Mouse (Mus musculus): ENCODE results near the gene Dis3. TPM values are rescaled to one million over a fixed set of nuclear protein-coding genes. Genes with fewer than 3 reads are reported as not detected.
"Not testable (repeated sequence)": the region's sequence is repeated elsewhere in the genome, so short reads cannot be mapped to it uniquely, and the experiment has no call there.

Dis3 gene
- polyA plus RNA-seq, 1 experiment from 2014 or later, result 37.2 TPM

GRCm38 (mm10) chr14:99046031-99046781, 53.4 kb downstream of the Dis3 start, which contains the start of the genes Mzt1 and Bora:
Gene Mzt1, minus strand, starts transcription at chr14:99046134.
Gene Bora, plus strand, starts transcription at chr14:99046222.
- peak; percentile 98 for DNase-seq (ENCODE audit: low spot score)
- H3K36me3 ChIP-seq, result peaks cover 20% of the 10 kb centered on the region
- H3K9me3 ChIP-seq, result no peaks in the 10 kb centered on the region
- H3K4me1 ChIP-seq, result peaks cover 25% of the 10 kb centered on the region
- H3K27me3 ChIP-seq (ENCODE audit: insufficient read depth, poor library complexity, severe bottlenecking), result no peaks in the 10 kb centered on the region
- H3K4me3 ChIP-seq, result peak within 1 kb of the TSS; percentile 86
- under 1% methylated on average over 81 of the region's 81 CpGs for WGBS
- peak within 1 kb of the TSS; percentile 98 for H3K27ac ChIP-seq

GRCm38 (mm10) chr14:99045378-99046030, 54.1 kb downstream of the Dis3 start:
- DNase-seq (ENCODE audit: low spot score), result peak; percentile 85
- Histone ChIP-seq H3K36me3 (peaks cover 14% of the 10 kb centered on the region), H3K4me1 (peaks cover 27% of the 10 kb centered on the region), H3K9me3 (no peaks in the 10 kb centered on the region), H3K4me3 (peak overlapping the region; percentile 86), H3K27me3 (ENCODE audit: insufficient read depth, poor library complexity, severe bottlenecking) (no peaks in the 10 kb centered on the region), H3K27ac (peak overlapping the region; percentile 98)
- under 1% methylated on average over 66 of the region's 70 CpGs for WGBS

GRCm38 (mm10) chr14:99044718-99045117, 54.9 kb downstream of the Dis3 start:
- Histone ChIP-seq H3K27ac (0 out of 2 replicates have a peak overlapping the region, but pooled peaks have one; percentile 98), H3K27me3 (ENCODE audit: insufficient read depth, poor library complexity, severe bottlenecking) (no peaks in the 10 kb centered on the region), H3K4me1 (peaks cover 27% of the 10 kb centered on the region), H3K36me3 (peaks cover 8% of the 10 kb centered on the region; the same call in 1 of the 2 replicates), H3K4me3 (peak overlapping the region; percentile 86), H3K9me3 (no peaks in the 10 kb centered on the region)
- no peak for DNase-seq (ENCODE audit: low spot score)
- WGBS, result 8% methylated on average over 5 of the region's 5 CpGs

GRCm38 (mm10) chr14:99044096-99044495, 55.5 kb downstream of the Dis3 start:
- DNase-seq (ENCODE audit: low spot score), result no peak
- Histone ChIP-seq H3K36me3 (peaks cover 13% of the 10 kb centered on the region; the same call in 1 of the 2 replicates), H3K27me3 (ENCODE audit: insufficient read depth, poor library complexity, severe bottlenecking) (no peaks in the 10 kb centered on the region), H3K4me1 (peaks cover 27% of the 10 kb centered on the region), H3K9me3 (no peaks in the 10 kb centered on the region), H3K27ac (no peak overlapping the region), H3K4me3 (peak overlapping the region; percentile 86)
- WGBS, result 44% methylated on average over 10 of the region's 10 CpGs

- Histone ChIP-seq H3K4me3 (peak overlapping the region; percentile 86), H3K27ac (no peak overlapping the region), H3K27me3 (ENCODE audit: insufficient read depth, poor library complexity, severe bottlenecking) (no peaks in the 10 kb centered on the region), H3K4me1 (peaks cover 27% of the 10 kb centered on the region), H3K9me3 (no peaks in the 10 kb centered on the region), H3K36me3 (peaks cover 16% of the 10 kb centered on the region; the same call in 1 of the 2 replicates)
- no peak for DNase-seq (ENCODE audit: low spot score)
- WGBS, result 68% methylated on average over 1 of the region's 1 CpGs
Measured at GRCm38 (mm10) chr14:99043499-99043898, 56.1 kb downstream of the Dis3 start.

GRCm38 (mm10) chr14:99041416-99041815, 58.2 kb downstream of the Dis3 start:
- Histone ChIP-seq H3K27me3 (ENCODE audit: insufficient read depth, poor library complexity, severe bottlenecking) (no peaks in the 10 kb centered on the region), H3K36me3 (peaks cover 21% of the 10 kb centered on the region), H3K27ac (peak overlapping the region; percentile 25; the same call in 1 of the 2 replicates), H3K9me3 (no peaks in the 10 kb centered on the region), H3K4me3 (no peak overlapping the region), H3K4me1 (peaks cover 23% of the 10 kb centered on the region)
- 61% methylated on average over 4 of the region's 4 CpGs for WGBS
- no peak for DNase-seq (ENCODE audit: low spot score)

GRCm38 (mm10) chr14:99039308-99039707, 60.3 kb downstream of the Dis3 start:
- H3K27me3 ChIP-seq (ENCODE audit: insufficient read depth, poor library complexity, severe bottlenecking); DNase-seq (ENCODE audit: low spot score); H3K9me3 ChIP-seq; H3K4me3 ChIP-seq; H3K27ac ChIP-seq: not testable (repeated sequence)
- H3K4me1 ChIP-seq, result peaks cover 21% of the 10 kb centered on the region
- 80% methylated on average over 5 of the region's 5 CpGs for WGBS
- peaks cover 37% of the 10 kb centered on the region for H3K36me3 ChIP-seq

GRCm38 (mm10) chr14:99037703-99038102, 61.9 kb downstream of the Dis3 start:
- Histone ChIP-seq H3K36me3 (peaks cover 46% of the 10 kb centered on the region), H3K4me3 (no peak overlapping the region), H3K9me3 (no peaks in the 10 kb centered on the region), H3K27me3 (ENCODE audit: insufficient read depth, poor library complexity, severe bottlenecking) (no peaks in the 10 kb centered on the region), H3K4me1 (peaks cover 12% of the 10 kb centered on the region), H3K27ac (no peak overlapping the region)
- WGBS, result 91% methylated on average over 2 of the region's 2 CpGs
- no peak for DNase-seq (ENCODE audit: low spot score)

GRCm38 (mm10) chr14:99036039-99036438, 63.5 kb downstream of the Dis3 start:
- Histone ChIP-seq H3K4me1 (peaks cover under 1% of the 10 kb centered on the region; the same call in 1 of the 2 replicates), H3K36me3 (peaks cover 51% of the 10 kb centered on the region), H3K27me3 (ENCODE audit: insufficient read depth, poor library complexity, severe bottlenecking) (no peaks in the 10 kb centered on the region), H3K27ac (no peak overlapping the region), H3K9me3 (no peaks in the 10 kb centered on the region), H3K4me3 (no peak overlapping the region)
- WGBS, result 76% methylated on average over 4 of the region's 4 CpGs
- no peak for DNase-seq (ENCODE audit: low spot score)

- not testable (repeated sequence) for H3K4me3 ChIP-seq; H3K9me3 ChIP-seq; H3K27ac ChIP-seq; DNase-seq (ENCODE audit: low spot score); H3K27me3 ChIP-seq (ENCODE audit: insufficient read depth, poor library complexity, severe bottlenecking); H3K4me1 ChIP-seq
- H3K36me3 ChIP-seq, result peaks cover 51% of the 10 kb centered on the region
- 90% methylated on average over 8 of the region's 8 CpGs for WGBS
Measured at GRCm38 (mm10) chr14:99034851-99035250, 64.7 kb downstream of the Dis3 start.

GRCm38 (mm10) chr14:99032596-99032995, 67.0 kb downstream of the Dis3 start:
- peaks cover 7% of the 10 kb centered on the region; the same call in 1 of the 2 replicates for H3K4me1 ChIP-seq
- H3K27me3 ChIP-seq (ENCODE audit: insufficient read depth, poor library complexity, severe bottlenecking), result no peaks in the 10 kb centered on the region
- DNase-seq (ENCODE audit: low spot score), result no peak
- WGBS, result 72% methylated on average over 5 of the region's 5 CpGs
- no peak overlapping the region for H3K4me3 ChIP-seq
- no peaks in the 10 kb centered on the region for H3K9me3 ChIP-seq
- H3K36me3 ChIP-seq, result peaks cover 31% of the 10 kb centered on the region
- no peak overlapping the region for H3K27ac ChIP-seq

GRCm38 (mm10) chr14:99031337-99031873, 68.2 kb downstream of the Dis3 start:
- 85% methylated on average over 5 of the region's 5 CpGs for WGBS
- Histone ChIP-seq H3K27me3 (ENCODE audit: insufficient read depth, poor library complexity, severe bottlenecking) (no peaks in the 10 kb centered on the region), H3K36me3 (peaks cover 30% of the 10 kb centered on the region), H3K9me3 (no peaks in the 10 kb centered on the region), H3K4me1 (peaks cover 7% of the 10 kb centered on the region; the same call in 1 of the 2 replicates), H3K27ac (no peak overlapping the region), H3K4me3 (no peak overlapping the region)
- no peak for DNase-seq (ENCODE audit: low spot score)

- DNase-seq (ENCODE audit: low spot score), result no peak
- WGBS, result 59% methylated on average over 5 of the region's 5 CpGs
Measured at GRCm38 (mm10) chr14:99029987-99030386, 69.6 kb downstream of the Dis3 start.

More at GRCm38 (mm10) chr14:99029987-99030386, 69.6 kb downstream of the Dis3 start:
- Histone ChIP-seq H3K27me3 (ENCODE audit: insufficient read depth, poor library complexity, severe bottlenecking) (no peaks in the 10 kb centered on the region), H3K36me3 (peaks cover 16% of the 10 kb centered on the region), H3K9me3 (no peaks in the 10 kb centered on the region), H3K4me1 (peaks cover 7% of the 10 kb centered on the region; the same call in 1 of the 2 replicates), H3K27ac (no peak overlapping the region), H3K4me3 (no peak overlapping the region)
